Mouse (Mus musculus): Measurements from ENCODE around the gene Abhd13.

Abhd13 gene

GRCm38 (mm10) chr8:9977573-9978314 is at the start of gene Abhd13, which contains the start of gene Lig4:
Gene Abhd13, plus strand, starts transcription at chr8:9977707.
Gene Lig4, minus strand, starts transcription at chr8:9977686.
- peak; percentile 98 for DNase-seq (ENCODE audit: low spot score)

DNA sequence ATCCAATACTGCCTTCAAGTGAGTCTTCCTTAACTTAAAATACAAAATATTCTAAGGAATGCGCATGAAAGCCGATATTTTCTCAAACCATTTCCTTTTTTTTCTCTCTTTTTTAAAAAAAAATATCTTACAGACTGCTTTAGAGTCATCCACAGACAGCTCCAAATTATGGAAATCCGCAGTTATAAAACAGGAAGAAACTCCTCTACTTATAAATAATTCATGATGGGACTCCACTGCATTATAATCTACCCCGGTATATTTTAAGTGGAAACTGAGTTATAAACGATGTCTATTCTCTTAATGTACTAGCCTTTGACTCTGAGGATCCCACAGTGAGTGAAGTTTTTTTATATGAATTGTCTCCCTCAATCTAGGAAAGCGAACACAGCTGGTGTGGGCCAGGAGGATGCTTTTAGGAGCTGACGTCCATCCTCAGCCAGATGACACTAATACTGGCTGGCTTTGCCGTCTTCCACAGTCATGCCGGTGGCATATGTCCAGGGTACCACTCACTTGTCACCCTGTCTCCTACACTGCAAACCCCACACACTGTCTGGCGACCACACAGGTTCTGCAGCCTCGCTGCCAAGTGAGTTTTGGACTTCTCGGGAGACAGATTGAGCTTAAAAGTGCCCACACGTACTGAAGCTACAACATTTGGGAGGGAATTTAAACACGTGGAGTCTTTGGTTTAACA is 47.6 kb upstream of the Abhd13 start:
- DNase-seq (ENCODE audit: low spot score): no peak

- DNase-seq (ENCODE audit: low spot score): peak; percentile 59
Observed at GRCm38 (mm10) chr8:9932711-9933110, 44.8 kb upstream of the Abhd13 start.

DNA sequence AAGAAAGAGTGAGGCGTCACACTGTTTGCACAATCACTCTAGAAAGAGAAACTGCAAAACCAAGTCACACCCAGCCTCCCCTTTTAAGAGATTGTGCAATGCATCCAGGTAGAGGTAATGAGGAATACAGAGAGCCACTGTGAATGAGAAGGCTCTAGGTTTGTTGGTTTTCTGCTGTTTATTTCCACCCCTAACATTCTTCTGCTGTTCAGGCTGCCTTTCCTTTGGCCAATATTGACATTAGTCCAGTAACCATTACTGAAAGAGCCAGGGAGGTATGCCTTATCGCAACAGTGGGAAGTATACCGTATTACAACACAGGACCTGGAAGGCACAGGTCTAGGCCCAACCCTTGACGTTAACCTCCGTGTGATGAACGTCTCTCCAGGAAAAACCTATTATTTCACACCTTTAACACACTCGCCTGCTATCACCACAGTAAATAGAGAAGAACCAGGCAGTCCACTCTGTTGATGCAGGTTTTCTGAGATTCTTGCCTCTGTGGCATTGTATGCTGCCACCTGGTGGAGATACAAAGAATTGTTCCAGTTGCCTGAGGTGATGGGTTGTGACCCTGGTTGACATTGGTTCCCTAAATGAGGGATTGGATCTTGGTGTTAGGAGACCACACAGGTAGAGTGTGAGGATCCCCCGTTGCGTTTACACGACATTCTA is 42.5 kb upstream of the Abhd13 start:
- DNase-seq (ENCODE audit: low spot score): peak; percentile 85

DNA sequence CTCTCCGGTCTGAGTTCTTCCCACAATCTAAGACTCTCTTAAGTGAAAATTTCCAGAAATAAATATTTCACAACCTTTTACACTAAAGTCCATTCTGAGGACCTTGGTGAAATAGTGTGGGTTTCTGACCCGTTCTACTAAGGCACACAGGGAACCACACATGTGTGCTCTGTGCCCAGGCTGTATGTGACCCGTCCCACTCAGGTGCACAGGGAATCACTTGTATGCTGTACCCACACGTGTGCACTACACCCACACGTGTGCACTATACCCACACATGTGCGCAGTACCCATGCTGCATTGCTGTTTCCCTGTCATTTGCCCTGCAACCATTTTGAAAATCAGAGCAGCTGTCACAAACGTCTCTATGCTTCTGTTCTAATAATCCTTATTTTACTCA is 41.9 kb upstream of the Abhd13 start:
- no peak for DNase-seq (ENCODE audit: low spot score)

GRCm38 (mm10) chr8:9949134-9949890 is 28.2 kb upstream of the Abhd13 start:
- DNase-seq (ENCODE audit: low spot score): no peak

DNA sequence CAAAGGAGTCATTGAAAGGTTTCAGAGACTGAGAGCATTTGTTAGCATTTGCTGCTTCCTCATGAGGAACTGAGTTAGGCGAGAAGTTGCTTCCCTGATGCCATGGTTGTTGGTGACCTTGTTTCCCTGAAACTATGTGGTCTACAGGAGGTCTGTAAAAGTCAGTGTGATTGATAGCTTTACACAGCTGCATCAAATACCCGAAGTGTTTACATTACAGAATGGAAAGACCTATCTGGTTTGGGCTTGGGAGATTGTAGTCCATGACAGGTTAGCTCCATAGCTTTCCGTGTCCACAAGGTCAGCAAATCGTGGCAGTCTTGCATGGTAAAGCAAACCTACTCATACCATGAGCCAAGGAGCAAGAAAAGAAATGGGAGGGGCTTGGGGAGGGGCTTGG is 19.2 kb upstream of the Abhd13 start:
- no peak for DNase-seq (ENCODE audit: low spot score)

DNA sequence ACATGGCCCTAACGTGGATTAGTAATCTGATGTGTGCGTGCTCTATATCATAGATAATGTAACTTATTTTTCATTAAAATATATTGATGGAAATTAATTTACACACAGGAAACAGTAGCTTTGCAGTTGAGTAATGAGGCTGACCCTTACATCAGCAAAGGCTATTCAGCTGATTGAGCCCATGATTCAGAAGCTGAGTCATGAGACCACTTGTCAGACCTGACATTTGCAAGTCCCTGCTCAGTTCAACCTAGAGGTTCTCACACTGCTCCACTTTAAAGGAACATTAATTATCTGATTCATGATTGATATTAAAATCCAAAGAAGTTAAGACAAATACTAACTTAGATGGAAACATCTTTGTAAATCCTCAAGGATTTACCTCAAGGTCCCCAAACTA is 17.6 kb upstream of the Abhd13 start:
- no peak for DNase-seq (ENCODE audit: low spot score)

GRCm38 (mm10) chr8:9971866-9972265 is 5.6 kb upstream of the Abhd13 start:
- DNase-seq (ENCODE audit: low spot score): no peak

DNA sequence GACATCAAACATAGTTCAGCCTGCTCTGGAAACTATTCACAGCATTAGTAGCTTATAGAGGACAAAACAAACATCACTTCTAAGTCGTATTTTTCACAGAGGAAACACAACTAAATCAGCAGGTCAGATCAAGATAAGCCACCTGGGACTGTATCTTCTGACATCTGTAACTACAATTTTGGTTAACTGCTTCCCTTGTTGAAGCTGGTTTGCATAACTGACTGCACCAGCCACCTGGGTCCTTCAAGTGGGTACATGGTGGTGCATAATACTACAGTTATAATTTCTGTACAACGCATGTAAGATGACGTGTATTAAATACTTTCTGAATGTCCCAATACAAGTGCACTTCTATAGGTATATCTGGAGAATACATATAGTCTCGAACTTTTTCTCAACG is 2.2 kb upstream of the Abhd13 start:
- no peak for DNase-seq (ENCODE audit: low spot score)

GRCm38 (mm10) chr8:9975898-9976611 is 1.5 kb upstream of the Abhd13 start:
- peak; percentile 99 for DNase-seq (ENCODE audit: low spot score)

DNA sequence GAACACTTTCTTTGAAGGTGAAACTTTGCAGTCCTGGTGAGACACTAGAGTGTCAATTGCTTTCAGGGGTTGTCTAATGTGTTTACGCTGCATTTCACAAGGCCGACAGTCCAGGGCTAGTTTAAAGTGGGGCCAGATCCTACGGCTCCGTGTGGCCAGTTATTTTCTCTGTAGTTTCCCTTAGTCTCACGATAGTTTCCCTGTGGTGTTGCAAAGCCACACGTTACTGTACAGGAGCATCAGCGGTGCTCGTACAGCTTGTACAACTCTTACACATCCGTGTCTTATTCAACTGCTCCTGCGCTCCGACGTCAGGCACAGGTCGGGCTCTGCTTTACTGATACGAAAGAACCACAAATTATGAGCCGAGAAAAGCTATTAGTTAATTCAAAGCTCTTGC is 491 bp upstream of the Abhd13 start:
- DNase-seq (ENCODE audit: low spot score): no peak

GRCm38 (mm10) chr8:9978475-9979230 is 1.1 kb downstream of the Abhd13 start:
- DNase-seq (ENCODE audit: low spot score): no peak

DNA sequence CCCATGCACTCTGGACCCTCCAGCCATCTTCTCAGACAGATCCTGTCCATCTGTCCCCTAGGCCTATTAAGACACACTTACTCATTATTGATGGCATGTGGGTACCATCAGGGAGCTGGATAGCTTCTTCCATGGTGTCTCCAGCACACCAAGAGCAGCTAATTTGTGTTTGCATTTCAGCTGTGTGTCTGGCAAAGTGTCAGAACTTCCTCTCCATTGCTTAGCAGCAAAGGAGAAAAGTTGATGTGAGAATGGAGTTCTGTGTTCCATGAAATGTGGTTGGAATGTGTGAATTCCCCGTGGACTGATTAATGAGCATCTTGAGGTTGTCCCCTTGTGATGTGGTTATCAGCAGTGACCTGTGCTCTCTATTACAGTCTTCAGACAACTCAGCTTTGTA is 2.2 kb downstream of the Abhd13 start:
- DNase-seq (ENCODE audit: low spot score): no peak

DNA sequence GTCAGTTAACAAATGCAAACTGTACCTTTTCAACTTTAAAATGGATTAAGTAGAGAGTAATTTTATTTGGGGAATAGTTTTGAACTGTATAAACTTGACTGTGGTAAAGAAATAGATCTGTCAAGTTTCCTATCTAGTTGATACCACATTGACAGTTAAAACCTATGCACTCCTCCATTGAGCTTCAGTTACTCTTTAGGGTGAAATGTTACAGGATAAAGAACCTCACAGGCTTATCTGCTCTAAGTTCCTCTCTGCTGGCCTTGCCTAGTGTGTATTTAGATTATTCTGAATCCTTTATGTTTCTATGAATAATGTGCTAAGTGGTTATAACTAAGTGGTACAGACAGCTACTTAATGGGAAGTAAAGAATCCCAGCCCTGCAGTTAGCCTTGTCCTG is 2.7 kb downstream of the Abhd13 start:
- DNase-seq (ENCODE audit: low spot score): no peak

- DNase-seq (ENCODE audit: low spot score): no peak
Observed at GRCm38 (mm10) chr8:10004115-10004514, 26.6 kb downstream of the Abhd13 start.

DNA sequence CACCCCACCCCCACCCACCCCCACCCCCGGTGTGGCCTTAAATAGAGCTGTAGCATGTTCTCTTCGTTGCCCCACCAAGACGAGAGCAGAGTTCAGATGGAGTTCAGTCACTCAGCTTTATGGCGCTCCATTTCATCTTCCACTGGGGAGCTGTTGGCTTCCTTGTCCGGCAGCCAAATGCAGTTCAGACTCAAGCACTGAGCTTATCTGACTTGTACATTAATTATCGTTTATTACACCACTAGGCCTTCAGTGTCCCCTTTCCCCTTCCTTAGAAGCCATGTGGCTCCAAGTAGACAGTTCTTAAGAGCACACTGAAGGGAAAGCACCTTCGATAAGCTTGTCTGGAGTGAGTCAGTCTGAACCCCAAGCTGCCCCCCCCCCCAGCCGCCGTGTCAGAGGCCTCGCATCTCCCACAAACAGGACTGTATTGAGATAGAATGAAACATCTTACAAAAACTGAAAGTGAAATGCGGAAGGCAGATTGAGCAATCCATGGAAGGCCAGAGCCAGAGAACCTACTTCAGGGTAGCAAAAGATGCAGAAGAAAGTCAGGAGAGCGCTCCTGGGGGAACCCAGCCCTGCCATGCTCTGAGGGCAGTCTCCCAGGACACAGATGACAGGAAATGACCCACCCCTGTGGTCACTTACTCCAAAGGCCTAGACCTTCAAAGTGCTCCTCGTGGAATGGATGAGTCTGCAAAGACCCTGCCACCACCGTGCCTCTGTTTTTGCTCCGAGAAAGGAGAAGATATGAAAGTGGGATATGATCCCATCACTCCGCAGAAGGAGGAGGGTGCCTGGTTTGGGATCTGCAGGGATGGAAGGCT is 28.9 kb downstream of the Abhd13 start, which contains the start of gene Tnfsf13b:
Gene Tnfsf13b, plus strand, starts transcription at position 312 of the 830 bp plus-strand sequence.
- DNase-seq (ENCODE audit: low spot score): peak; percentile 22

DNA sequence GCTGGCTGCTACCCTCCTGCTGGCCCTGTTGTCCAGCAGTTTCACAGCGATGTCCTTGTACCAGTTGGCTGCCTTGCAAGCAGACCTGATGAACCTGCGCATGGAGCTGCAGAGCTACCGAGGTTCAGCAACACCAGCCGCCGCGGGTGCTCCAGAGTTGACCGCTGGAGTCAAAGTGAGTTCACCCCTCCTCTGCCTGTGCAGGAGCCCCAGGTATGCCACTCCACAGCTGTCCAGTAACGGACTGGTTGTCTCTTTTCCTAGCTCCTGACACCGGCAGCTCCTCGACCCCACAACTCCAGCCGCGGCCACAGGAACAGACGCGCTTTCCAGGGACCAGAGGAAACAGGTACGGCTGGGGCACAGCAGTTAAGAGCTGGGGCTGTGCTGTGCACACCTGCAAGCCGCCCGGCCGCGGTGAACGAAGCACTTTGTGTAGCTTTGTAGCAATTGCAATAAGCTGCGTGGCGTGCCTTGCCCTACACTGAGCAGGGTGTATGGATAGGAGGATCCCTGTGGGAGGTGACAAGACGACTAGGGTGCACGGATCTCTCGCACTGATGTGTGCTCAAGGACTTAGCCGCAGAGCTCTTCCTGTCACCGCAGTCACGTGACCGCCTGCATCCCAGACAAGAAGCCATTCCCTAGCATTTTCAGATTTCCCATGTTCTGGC is 29.6 kb downstream of the Abhd13 start:
- DNase-seq (ENCODE audit: low spot score): no peak

DNA sequence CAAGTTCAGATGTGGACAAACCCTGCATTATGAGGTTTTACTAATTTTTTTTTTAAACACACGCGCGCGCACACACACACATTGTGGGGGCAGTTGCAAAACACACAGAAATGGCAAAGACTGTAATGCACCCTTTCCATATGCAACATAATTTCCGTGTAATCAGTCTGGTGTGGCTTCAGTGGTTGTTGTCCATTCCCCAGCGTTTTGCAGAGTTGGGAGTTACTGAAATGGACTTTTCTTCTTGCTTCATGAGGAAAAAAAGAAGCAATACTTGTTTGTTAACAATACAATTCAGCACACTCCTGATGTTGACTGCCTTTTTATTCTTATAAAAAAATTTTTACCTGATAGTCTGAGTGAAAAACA is 30.1 kb downstream of the Abhd13 start:
- DNase-seq (ENCODE audit: low spot score): no peak
